Mouse (Mus musculus) NIH3T3 (cell line): ENCODE results near the gene Steap4.
A peak's percentile ranks its signal among the peaks of the same experiment; 100 is the strongest.
"Not testable (repeated sequence)": the region's sequence is repeated elsewhere in the genome, so short reads cannot be mapped to it uniquely, and the experiment has no call there.

Experiments used
- DNase-seq: peaks from one replicate; pipeline ENCODE4 v3.0.0-alpha.2; 2012; ENCODE audit warnings: low read depth

Gene Steap4

DNA sequence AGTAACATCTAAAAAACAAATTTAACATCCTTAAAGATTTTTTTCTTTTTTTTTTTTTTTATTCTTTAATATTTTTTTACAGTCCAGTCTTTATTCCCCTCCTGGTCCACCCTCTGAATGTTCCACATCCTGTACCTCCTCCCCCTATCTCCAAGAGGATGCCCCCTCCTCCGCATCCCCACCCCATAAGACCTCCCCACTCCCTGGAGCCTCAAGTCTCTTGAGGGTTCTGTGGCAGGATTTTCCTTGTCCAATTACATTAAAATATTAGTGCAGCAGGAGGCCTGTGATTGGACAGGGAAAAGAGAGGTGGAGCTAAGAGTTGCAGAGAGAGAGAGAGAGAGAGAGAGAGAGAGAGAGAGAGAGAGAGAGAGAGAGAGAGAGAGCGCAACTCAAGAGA is 31.4 kb downstream of the Steap4 start:
- not testable (repeated sequence) for DNase-seq

DNA sequence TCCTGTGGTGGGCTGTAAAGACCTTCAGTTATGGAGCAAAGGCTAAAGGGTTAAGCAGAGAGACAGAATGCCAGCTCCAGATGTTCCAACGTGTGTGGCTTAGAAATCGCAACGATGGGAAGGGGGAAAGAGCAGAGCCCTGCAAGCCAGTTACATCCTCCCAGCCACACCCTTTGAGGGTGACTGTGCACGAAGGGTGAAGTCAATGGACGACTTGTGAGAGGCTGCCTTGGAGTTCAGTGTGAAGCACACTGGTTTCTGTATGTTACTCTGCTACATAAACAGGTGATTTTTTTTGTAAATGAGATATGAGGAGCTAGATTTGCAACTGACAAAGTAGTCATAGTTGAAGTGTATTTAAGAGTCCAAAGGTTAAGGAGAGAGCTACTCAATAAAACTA is 33.5 kb downstream of the Steap4 start:
- no peak for DNase-seq

DNA sequence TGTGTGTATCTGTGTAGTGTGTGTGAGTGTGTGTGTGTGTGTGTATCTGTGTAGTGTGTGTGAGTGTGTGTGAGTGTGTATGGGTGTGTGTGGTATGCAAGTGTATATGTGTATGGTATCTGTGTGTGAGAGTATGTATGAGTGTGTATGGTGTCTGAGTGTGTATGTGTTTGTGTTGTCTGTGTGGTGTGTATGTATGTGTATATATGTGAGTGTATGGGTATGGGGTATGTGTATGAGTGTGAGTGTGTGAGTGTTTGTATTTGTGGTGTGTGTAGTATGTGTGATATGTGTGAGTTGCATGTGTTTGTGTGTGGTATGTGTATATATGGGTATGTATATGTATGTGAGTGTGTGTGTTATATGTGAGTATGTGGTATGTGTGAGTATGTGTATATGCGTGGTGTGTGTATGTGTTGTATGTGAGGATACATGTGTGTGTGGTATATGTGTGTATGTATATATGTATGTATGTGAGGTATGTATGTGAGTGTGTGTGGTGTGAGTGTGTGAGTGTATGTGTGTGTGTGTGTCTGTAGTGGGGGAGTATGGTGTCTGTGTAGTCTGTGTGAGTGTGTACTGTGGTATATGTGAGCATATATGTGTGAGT is 35.1 kb downstream of the Steap4 start:
- DNase-seq = no peak

DNA sequence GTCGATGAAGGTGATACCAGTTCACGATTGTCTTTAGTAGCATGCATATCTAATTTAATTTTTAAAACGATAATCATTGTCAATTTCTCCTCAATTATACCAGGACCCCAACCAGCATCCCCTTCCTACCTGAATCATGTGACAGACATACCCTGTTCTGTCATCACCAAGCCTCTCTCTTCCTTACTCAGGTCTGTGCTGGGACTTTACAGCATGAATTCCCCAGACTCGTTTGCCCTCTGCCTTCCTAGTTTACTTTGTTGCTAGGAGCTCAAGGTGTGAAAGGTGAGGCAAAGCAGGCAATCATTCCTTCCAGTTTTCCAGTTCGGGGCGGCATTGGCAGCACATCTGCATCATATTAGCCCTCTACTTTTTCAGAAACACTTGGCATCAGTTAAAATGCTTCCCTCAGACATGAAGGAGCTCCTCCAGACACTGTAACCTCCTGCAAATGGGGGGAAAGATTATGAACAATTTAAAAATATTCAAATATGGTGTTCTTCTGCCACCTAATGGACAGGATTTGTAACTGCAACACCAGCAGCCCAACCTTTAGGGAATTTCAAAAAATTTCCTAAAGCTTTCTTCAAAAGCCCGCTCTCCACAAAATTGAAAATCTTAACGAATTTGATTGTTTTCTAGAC is 36.3 kb downstream of the Steap4 start:
- peak; percentile 66 for DNase-seq

DNA sequence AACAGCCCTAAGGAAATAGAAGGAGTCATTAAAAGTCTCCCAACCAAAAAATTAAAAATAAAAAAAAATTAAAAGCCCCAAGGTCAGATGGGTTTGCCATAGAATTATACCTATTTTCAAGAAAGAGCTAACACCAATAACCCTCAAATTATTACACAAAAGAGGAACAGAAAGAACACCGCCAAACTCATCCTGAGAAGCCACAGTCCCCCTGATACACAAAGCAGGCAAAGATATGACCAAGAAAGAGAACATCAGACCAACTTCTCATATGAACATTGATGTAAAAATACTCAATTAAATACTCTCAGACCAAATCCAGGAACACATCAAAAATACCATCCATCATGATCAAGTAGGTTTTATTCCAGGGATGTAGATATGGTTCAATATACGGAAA is 36.8 kb downstream of the Steap4 start:
- no peak for DNase-seq

DNA sequence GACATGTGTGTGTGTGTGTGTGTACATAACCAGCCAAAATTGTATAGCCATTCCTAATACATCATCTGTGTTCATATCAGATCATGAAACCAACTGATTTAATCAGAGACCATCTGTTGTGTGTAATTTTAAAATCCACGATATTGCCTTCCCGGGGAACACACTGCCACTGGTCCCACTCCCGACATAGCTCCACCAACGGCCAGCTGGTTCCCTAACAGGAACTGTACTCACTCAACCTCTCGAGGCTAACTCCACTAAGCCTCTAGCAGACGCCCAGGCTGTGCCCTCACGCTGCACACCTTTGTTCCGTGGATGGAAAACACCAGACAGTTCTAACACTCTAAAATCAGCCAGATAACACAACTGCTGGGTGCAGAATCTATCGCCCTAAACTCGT is 40.2 kb downstream of the Steap4 start:
- no peak for DNase-seq

DNA sequence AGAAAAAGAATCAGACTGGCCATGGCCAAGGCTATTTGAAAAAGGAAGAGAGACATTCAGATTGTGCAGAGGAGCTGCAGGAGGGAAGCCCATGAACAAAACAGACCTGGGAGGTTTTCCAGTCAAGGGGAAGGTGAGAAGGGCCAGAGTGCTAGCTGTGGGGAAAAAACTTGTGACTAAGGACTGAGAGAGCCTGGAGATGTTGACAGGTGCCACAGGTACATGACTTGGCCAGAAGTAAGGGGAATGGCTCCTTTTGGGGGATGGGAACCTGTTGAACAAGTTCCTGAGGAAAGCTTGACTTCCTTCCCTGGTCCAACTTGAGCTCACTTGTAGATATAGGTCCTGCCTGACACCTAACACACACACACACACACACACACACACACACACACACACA is 42.6 kb downstream of the Steap4 start:
- no peak for DNase-seq

DNA sequence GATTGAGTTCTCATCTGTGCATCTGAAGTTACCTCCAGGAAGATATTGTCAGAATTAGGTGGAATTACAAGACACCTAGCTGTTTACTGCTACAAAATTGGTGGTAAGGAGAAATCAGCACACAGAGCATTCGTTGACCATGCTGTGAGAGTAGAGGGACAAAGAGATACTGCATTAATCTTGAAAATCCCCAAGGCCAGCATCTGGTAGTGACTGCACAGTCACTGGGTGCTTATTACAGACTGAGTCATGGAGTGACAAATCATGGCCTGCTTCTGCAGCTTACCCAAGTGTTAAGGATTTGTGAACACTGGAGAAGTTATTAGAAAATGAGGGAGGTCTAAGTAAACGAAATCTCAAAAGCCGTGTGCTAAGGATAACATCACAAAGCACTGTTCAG is 53.0 kb downstream of the Steap4 start:
- DNase-seq = no peak
